Mouse (Mus musculus) mouse trophoblast stem cell (cell line): ENCODE results near the gene Suclg2.

Experiments
- in situ Hi-C, 2 experiments: fragments of 300-500 bp; cut with MseI, MboI; formaldehyde crosslinking; loops; 2 replicates in 1 of 2; 3 replicates in 1 of 2; pipeline ENCODE4 v1.15.1; 2025

Suclg2 gene

GRCm38 (mm10) chr6:95571620-95572019 is 147.0 kb downstream of the Suclg2 start:
- in situ Hi-C loops, result no loop called here

DNA sequence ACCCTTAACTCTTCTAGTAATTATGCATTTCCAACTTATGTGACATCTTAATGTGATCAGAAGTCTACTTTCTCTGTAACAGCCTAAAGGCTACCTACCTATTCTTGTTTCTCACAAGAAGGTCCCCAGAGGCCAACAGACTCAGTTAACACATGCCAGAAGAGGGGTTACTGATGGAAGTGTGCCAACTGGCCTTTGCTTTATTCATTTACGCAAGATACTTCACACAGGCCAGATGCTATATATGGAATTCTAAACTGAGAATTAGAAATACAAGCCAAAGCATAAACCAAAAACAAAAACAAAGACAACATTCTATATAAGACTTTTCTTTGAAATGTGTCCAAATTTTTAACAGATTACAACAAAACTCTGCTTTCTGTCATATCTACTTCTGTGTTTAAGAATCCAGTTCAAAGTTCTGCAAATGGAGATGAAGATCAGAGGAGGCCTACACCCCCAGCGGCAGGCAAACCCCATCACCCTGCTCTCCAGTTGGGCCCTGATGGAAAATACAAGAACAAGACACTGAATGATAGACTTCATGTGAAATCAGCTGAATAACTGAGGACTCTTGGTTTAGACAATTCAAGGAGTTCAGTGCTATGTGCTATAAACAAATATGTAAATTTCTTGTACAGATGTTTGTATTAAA is 155.1 kb downstream of the Suclg2 start:
- in situ Hi-C loops, result no loop called here

GRCm38 (mm10) chr6:95556320-95556719 is 162.3 kb downstream of the Suclg2 start:
- in situ Hi-C loops, result no loop called here

DNA sequence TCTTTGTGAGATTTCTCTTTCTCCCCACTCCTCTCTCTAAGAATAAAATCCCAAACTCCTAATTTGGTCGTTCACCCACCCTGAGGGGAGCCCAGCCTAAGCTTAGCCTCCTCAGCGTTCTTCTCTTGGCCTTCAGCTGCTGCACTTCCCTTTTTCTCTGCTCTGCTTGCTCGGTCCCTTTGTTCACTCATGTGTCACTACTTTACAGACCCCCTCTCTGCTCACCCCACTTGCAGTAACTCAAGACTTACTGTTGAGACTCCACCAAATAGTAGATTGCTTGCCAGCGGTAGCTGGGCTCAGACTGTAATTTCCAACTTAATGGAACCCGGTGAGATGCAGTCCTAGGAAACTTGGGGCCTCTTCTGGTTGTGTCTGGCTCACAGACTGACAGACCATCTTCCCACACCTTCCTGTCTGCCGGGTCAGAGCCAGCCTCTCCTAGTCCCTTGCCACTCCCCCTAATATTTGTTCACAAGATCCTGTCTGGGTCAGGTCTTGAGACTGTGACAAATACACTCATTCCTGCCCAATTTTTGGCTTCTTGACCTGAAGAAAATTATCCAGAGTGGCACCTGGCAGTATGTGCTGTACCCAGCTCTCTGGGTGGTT is 166.2 kb downstream of the Suclg2 start:
- in situ Hi-C loops, result no loop called here

- in situ Hi-C loops, result no loop called here
These were observed 167.6 kb downstream of the Suclg2 start for GRCm38 (mm10) chr6:95551000-95551399.

GRCm38 (mm10) chr6:95546189-95546832 is 172.3 kb downstream of the Suclg2 start:
- in situ Hi-C loops, result no loop called here

DNA sequence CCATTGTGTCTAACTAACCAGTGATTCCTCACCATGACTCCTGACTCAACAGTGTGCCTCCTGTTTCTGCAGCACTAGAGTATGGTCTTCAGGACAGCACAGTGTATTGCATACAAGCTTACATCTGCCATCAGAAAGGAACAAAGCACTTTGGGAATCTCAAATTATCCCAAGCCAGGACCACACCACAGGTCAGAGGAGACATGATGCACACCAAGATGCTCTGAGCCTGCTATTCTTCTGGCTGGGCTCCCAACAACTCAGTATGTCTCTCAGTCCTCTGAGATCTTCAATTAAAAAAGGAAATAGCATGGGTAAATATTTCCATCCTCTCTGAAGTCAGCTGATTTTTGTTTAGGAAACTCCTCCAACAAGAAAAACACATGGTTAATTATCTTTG is 172.9 kb downstream of the Suclg2 start:
- in situ Hi-C loops, result no loop called here

- in situ Hi-C loops, result no loop called here
These were observed 173.3 kb downstream of the Suclg2 start for GRCm38 (mm10) chr6:95545296-95545695.

- in situ Hi-C loops, result no loop called here
These were observed 183.4 kb downstream of the Suclg2 start for GRCm38 (mm10) chr6:95535191-95535590.

DNA sequence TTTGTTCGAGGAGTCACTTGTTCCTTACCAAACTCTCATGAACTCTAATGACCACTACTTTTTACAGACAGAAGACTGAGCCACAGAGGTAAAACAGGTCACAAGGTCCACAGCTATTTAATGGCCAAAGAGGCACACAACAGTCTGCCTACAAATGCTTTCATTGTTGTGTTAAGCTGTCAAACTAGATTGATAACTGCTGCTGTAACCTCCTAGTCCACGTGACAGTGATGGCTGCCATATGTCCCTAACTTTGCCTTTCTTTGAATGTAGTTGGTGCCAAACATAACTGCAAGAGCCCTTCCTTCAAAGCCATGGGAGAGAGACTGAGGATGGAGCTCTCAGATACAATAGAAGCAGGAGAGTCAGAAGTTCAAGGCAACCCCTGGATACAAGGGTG is 198.8 kb downstream of the Suclg2 start:
- in situ Hi-C loops, result no loop called here

DNA sequence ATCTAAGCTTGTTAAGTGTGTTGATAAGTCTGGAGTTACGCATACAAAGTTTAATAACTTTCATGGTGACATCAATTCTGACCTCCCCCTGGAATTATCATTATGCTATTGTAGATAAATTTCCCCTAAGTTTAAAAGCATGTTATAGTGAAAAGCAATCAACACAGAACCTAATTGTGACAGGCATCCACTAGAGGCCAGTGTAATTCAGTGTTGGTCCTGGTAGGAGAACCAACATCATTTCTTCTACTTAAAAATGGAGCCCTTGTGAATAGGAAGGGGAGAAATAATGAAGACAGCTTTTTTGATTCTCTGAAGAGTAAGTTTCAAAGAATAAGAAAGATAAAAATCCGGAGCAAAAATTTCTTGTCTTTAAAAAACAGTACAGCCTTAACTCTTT is 200.2 kb downstream of the Suclg2 start:
- in situ Hi-C loops, result no loop called here

GRCm38 (mm10) chr6:95515721-95516120 is 202.9 kb downstream of the Suclg2 start:
- in situ Hi-C loops, result no loop called here

- in situ Hi-C loops, result no loop called here
These were observed 203.9 kb downstream of the Suclg2 start for GRCm38 (mm10) chr6:95514726-95515125.

GRCm38 (mm10) chr6:95511689-95512088 is 206.9 kb downstream of the Suclg2 start:
- in situ Hi-C loops, result no loop called here

DNA sequence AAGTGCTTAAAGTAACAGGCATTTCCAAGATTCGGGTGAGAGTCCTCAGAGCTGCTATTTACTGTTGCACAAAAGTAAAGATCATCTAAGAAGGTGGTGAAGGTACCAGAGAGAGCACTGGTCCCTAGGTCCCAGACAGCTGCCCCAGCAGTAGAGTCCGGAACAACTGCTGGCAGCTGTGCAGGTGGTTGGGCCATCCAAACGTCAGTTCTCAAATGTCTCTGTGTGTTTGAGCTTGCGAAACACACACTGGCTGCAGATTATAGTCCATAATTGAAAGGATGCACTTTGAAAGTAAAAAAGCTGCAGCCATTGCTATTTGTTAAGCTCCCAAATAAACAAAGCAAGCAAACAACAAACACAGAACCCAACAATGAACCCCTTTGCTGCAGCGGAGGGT is 217.8 kb downstream of the Suclg2 start:
- in situ Hi-C loops, result no loop called here

- in situ Hi-C loops, result no loop called here
These were observed 219.0 kb downstream of the Suclg2 start for GRCm38 (mm10) chr6:95499639-95500038.

GRCm38 (mm10) chr6:95492216-95492956 is 226.2 kb downstream of the Suclg2 start:
- in situ Hi-C loops, result no loop called here

DNA sequence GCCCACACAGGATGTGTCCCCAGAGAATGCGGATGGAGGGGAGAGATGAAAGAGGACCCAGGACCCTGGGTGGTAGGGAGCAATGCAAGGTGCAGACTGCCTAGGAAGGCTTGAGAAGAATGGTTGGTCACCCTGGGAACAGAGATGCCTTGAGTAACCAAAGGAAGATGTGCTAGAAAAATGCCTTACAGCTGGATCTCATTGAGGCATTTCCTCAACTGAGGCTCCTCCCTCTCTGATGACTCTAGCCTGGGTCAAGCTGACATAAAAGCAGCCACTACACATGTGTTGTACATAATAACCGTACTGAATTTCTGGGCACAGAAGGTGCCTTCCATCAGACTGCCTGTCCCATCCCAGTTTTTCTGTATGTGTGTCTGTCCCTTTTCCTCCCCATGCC is 227.6 kb downstream of the Suclg2 start:
- in situ Hi-C loops, result no loop called here

DNA sequence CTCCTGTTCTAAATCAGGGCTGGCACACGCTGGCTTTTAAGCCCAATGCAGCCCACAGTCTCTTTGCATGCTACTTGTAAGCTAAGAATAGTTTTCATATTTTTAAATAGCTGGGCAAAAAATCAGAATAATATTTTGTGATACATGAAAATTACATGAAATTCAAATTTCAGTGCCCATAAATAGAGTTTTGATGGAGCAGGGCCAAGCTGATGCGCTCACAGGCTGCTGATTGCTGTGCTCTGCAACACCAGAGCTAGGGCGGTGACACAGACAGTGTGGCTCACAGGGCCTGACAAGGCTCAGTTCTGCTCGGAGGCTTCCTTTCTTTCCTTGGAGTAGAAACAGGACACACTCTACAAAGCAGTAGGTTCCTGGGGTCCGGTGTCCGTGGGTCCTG is 232.8 kb downstream of the Suclg2 start:
- in situ Hi-C loops, result no loop called here

- in situ Hi-C loops, result no loop called here
These were observed 234.3 kb downstream of the Suclg2 start for GRCm38 (mm10) chr6:95484183-95484818.

DNA sequence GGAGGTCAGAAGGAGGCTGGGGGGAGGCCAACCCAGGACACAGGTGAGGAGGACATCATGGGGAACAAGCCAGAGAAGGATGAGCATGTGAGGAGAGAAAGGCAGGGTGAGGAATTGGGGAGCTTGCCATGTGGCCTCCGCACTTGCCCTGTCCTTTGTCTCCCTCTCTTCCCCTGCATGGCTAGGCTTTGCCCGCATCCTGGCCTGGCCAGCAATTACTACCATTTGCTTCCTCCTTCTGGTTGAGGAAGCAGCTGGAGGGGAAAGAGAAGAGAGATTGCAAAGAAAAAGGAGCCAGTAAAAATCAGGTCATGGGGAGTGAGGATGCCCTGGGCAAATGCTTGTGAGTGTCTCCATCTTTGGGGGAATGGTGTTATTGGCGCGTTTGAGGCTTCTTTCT is 234.9 kb downstream of the Suclg2 start:
- in situ Hi-C loops, result no loop called here

- in situ Hi-C loops, result no loop called here
These were observed 235.5 kb downstream of the Suclg2 start for GRCm38 (mm10) chr6:95483127-95483526.
